Mouse (Mus musculus): ENCODE data around the gene Hnrnpm.

- TF ChIP-seq CTCF (IDR thresholded peaks at IDR 0.05; ENCODE audit: low read depth) (no peak), EP300 (optimal IDR thresholded peaks at IDR 0.05) (no peak)
These were observed 16.4 kb upstream of the Hnrnpm start for GRCm38 (mm10) chr17:33703091-33703490.

All from stomach, postnatal 0 days (tissue).